Mouse (Mus musculus) limb, embryonic 12.5 days (tissue): ENCODE measurements around the gene Bdp1. TPM values are rescaled to one million over a fixed set of nuclear protein-coding genes. Genes with fewer than 3 reads are reported as not detected.

Source experiments
- ATAC-seq: fragments of 200-750 bp; cut with Nextera tagmentation; 2 replicates; pipeline ENCODE4 v1.8.0; 2017; ENCODE audit warnings: low read depth, moderate TSS enrichment; ENCODE audit not compliant: insufficient number of reproducible peaks, insufficient read depth, low FRiP score, low TSS enrichment
- H3K27ac ChIP-seq: fragments of 300-500 bp; sonication (generic); 2 replicates; pipeline ENCODE4 v1.5.1; 2016; ENCODE audit warnings: mild to moderate bottlenecking, moderate library complexity
- H3K27me3 ChIP-seq: fragments of 300-500 bp; sonication (generic); 2 replicates; pipeline ENCODE4 v1.6.1; 2016; ENCODE audit warnings: mild to moderate bottlenecking, moderate library complexity
- H3K36me3 ChIP-seq: fragments of 300-500 bp; sonication (generic); 2 replicates; pipeline ENCODE4 v1.6.1; 2016; ENCODE audit warnings: mild to moderate bottlenecking, moderate library complexity
- H3K4me1 ChIP-seq: fragments of 300-500 bp; sonication (generic); replicated peaks from 2 replicates; pipeline ENCODE4 v1.6.1; 2016
- H3K4me2 ChIP-seq: fragments of 300-500 bp; sonication (generic); 2 replicates; pipeline ENCODE4 v1.6.1; 2016; ENCODE audit warnings: mild to moderate bottlenecking, moderate library complexity
- H3K4me3 ChIP-seq: fragments of 300-500 bp; sonication (generic); replicated peaks from 2 replicates; pipeline ENCODE4 v1.5.1; 2016; ENCODE audit warnings: mild to moderate bottlenecking
- H3K9ac ChIP-seq: fragments of 300-500 bp; sonication (generic); replicated peaks from 2 replicates; pipeline ENCODE4 v1.6.1; 2016; ENCODE audit warnings: mild to moderate bottlenecking, moderate library complexity
- H3K9me3 ChIP-seq: fragments of 300-500 bp; sonication (generic); 2 replicates; pipeline ENCODE4 v1.6.1; 2016; ENCODE audit warnings: mild to moderate bottlenecking, moderate library complexity
- WGBS: fragments of 180-500 bp; shearing (Covaris S2); methylation state at CpG from one replicate; pipeline ENCODE4 v1.1.7; 2016; 5-methylcytosine and 5-hydroxymethylcytosine counted together
- polyA plus RNA-seq: library from polyadenylated mRNA; unstranded; fragments of >200 nt; fragmentation: Nextera tagmentation; extraction: Ambion mirVana; gene quantifications from 2 replicates; pipeline ENCODE4 v1.2.1, GENCODE M21; 2016

Bdp1 gene
- polyA plus RNA-seq, 1 experiment from 2014 or later, result 40.2 TPM

DNA sequence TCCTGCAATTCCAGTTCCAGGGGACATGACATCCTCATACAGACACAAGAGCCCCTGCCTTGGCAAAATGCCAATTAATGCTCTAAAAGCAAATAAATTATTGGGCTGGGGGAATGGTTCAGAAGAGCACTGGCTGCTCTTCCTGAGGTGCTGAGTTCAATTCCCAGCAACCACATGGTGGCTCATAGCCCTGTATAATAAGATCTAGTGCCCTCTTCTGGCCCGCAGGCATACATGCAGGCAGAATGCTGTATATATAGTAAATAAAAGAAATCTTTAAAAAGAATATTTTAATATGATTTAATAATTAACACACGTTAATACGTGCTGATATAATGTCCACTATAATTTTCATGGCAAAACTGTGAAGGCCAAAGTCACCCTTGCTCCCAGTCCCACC lies 105.8 kb downstream of the Bdp1 start:
- no peak overlapping the region for H3K9ac ChIP-seq
- WGBS, result 77% methylated on average over 3 of the region's 3 CpGs
- no peaks in the 10 kb centered on the region for H3K9me3 ChIP-seq
- no peak overlapping the region for H3K4me3 ChIP-seq
- no peaks in the 10 kb centered on the region for H3K27me3 ChIP-seq
- H3K4me1 ChIP-seq, result 0 out of 2 replicates have a peak, but pooled peaks cover 3% of the 10 kb centered on the region
- no peak overlapping the region for H3K4me2 ChIP-seq
- peaks cover 10% of the 10 kb centered on the region; the same call in 1 of the 2 replicates for H3K36me3 ChIP-seq
- H3K27ac ChIP-seq, result no peak overlapping the region
- ATAC-seq, result no peak

GRCm38 (mm10) chr13:99989592-99989991 lies 114.3 kb downstream of the Bdp1 start:
- peaks cover 51% of the 10 kb centered on the region for H3K36me3 ChIP-seq
- H3K4me2 ChIP-seq, result no peak overlapping the region
- H3K9me3 ChIP-seq, result no peaks in the 10 kb centered on the region
- no peak overlapping the region for H3K4me3 ChIP-seq
- ATAC-seq, result no peak
- no peaks in the 10 kb centered on the region for H3K4me1 ChIP-seq
- H3K27ac ChIP-seq, result no peak overlapping the region
- no peak overlapping the region for H3K9ac ChIP-seq
- H3K27me3 ChIP-seq, result no peaks in the 10 kb centered on the region
- WGBS, result 95% methylated on average over 4 of the region's 4 CpGs

DNA sequence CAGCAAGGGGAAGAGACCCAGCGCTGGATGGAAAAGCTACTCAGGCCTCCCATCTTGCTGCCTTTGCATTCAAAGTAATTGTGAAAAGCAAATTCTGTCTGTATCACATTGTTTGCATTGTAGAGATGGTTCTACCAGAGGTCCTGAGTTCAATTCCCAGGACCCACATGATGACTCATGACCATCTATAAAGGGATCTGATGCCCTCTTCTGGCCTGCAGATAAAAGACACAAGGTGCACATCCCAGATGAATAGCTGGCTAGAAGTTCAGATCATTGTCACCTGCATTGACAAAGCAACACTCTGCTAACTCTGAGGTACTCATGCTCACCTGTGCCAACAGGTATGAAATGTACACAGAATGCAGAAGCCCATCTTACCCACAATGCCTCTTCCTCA lies 120.5 kb downstream of the Bdp1 start:
- no peak overlapping the region for H3K9ac ChIP-seq
- no peaks in the 10 kb centered on the region for H3K4me1 ChIP-seq
- no peak for ATAC-seq
- H3K27ac ChIP-seq, result no peak overlapping the region
- no peaks in the 10 kb centered on the region for H3K9me3 ChIP-seq
- no peaks in the 10 kb centered on the region for H3K27me3 ChIP-seq
- peaks cover 37% of the 10 kb centered on the region for H3K36me3 ChIP-seq
- no peak overlapping the region for H3K4me2 ChIP-seq
- no peak overlapping the region for H3K4me3 ChIP-seq
- 97% methylated on average over 1 of the region's 1 CpGs for WGBS

GRCm38 (mm10) chr13:99979406-99979805 lies 124.5 kb downstream of the Bdp1 start:
- H3K9ac ChIP-seq, result no peak overlapping the region
- 80% methylated on average over 2 of the region's 2 CpGs for WGBS
- H3K4me2 ChIP-seq, result no peak overlapping the region
- H3K27me3 ChIP-seq, result no peaks in the 10 kb centered on the region
- no peaks in the 10 kb centered on the region for H3K9me3 ChIP-seq
- H3K4me1 ChIP-seq, result no peaks in the 10 kb centered on the region
- no peak overlapping the region for H3K27ac ChIP-seq
- H3K4me3 ChIP-seq, result no peak overlapping the region
- no peak for ATAC-seq
- peaks cover 45% of the 10 kb centered on the region for H3K36me3 ChIP-seq

- no peak overlapping the region for H3K9ac ChIP-seq
- no peak overlapping the region for H3K4me3 ChIP-seq
- H3K9me3 ChIP-seq, result no peaks in the 10 kb centered on the region
- 84% methylated on average over 5 of the region's 5 CpGs for WGBS
- H3K36me3 ChIP-seq, result peaks cover 66% of the 10 kb centered on the region
- H3K27ac ChIP-seq, result no peak overlapping the region
- H3K4me2 ChIP-seq, result no peak overlapping the region
- ATAC-seq, result no peak
- H3K27me3 ChIP-seq, result no peaks in the 10 kb centered on the region
- H3K4me1 ChIP-seq, result no peaks in the 10 kb centered on the region
Measured at GRCm38 (mm10) chr13:99970089-99970488, 133.8 kb downstream of the Bdp1 start.

Other genes starting within 250 kb of the Bdp1 start
- gene Cartpt, start 203.0 kb downstream of the Bdp1 start, polyA plus RNA-seq, result 0.36 TPM in 1 of 2 replicates, not detected in the other
- gene Mccc2, start 88.4 kb downstream of the Bdp1 start, polyA plus RNA-seq, result 52.7 and 53.9 TPM in 2 replicates
- 267 and 269 TPM in 2 replicates for gene Serf1, start 3.9 kb upstream of the Bdp1 start, polyA plus RNA-seq
- gene Smn1, start 20.8 kb upstream of the Bdp1 start, polyA plus RNA-seq, result 55.0 and 59.5 TPM in 2 replicates
- gene Naip2, start 98.0 kb upstream of the Bdp1 start, polyA plus RNA-seq, result 0.15 and 0.29 TPM in 2 replicates
- gene Naip5, start 142.3 kb upstream of the Bdp1 start, polyA plus RNA-seq, result 0.05 TPM in 1 of 2 replicates, not detected in the other
- gene Naip6, start 213.6 kb upstream of the Bdp1 start, polyA plus RNA-seq, result not detected in 2 replicates